Mouse (Mus musculus) activated CD4-positive, CD25-positive, alpha-beta regulatory T cell (primary cell): ENCODE results near the gene Prr13. TPM values are rescaled to one million over a fixed set of nuclear protein-coding genes. Genes with fewer than 3 reads are reported as not detected.

Experiments used
- polyA plus RNA-seq, 2 experiments: library from polyadenylated mRNA; unstranded; fragments of 100-300 nt; shearing (Covaris generic); gene quantifications; one replicate each; pipeline ENCODE4 v1.2.1; 2017

Gene Prr13
- 100 to 1,000 TPM; 479 to 749 TPM for polyA plus RNA-seq

GRCm38 (mm10) chr15:102458904-102459317, at the start of gene Prr13:
Prr13 (plus strand) TSS chr15:102459028.

GRCm38 (mm10) chr15:102445146-102445545, 13.7 kb upstream of the Prr13 start, which contains the start of gene Amhr2:
Amhr2 (plus strand) TSS chr15:102445367.

GRCm38 (mm10) chr15:102470183-102470604, 11.4 kb downstream of the Prr13 start, which contains the start of gene Pcbp2:
Pcbp2 (plus strand) TSS chr15:102470539.

GRCm38 (mm10) chr15:102503447-102503846, 44.6 kb downstream of the Prr13 start, which contains the start of gene Gm10337:
Gm10337 (plus strand) TSS chr15:102503722.

Other genes with a start within 250 kb of the Prr13 start
- 1,000 to 10,000 TPM in 1 of 2 experiments, 100 to 1,000 TPM in 1; 949 to 1,884 TPM for gene Itgb7, start 227.1 kb upstream of the Prr13 start, polyA plus RNA-seq
- 10 to 100 TPM; 28.5 to 42.8 TPM for gene Rarg, start 201.5 kb upstream of the Prr13 start, polyA plus RNA-seq
- gene Gm9918, start 188.5 kb upstream of the Prr13 start, polyA plus RNA-seq: not detected
- gene Mfsd5, start 179.6 kb upstream of the Prr13 start, polyA plus RNA-seq: 100 to 1,000 TPM; 108 to 122 TPM
- 1 to 10 TPM; 2.4 to 3.3 TPM for gene Espl1, start 162.8 kb upstream of the Prr13 start, polyA plus RNA-seq
- 100 to 1,000 TPM; 468 to 570 TPM for gene Pfdn5, start 132.9 kb upstream of the Prr13 start, polyA plus RNA-seq
- gene Myg1, start 127.3 kb upstream of the Prr13 start, polyA plus RNA-seq: 10 to 100 TPM; 87.6 to 90.3 TPM
- 10 to 100 TPM; 46.4 to 47.9 TPM for gene Aaas, start 108.3 kb upstream of the Prr13 start, polyA plus RNA-seq
- not detected for gene Sp7, start 91.8 kb upstream of the Prr13 start, polyA plus RNA-seq
- 10 to 100 TPM; 10.7 to 15.1 TPM for gene Sp1, start 52.9 kb upstream of the Prr13 start, polyA plus RNA-seq
- gene Amhr2, start 13.7 kb upstream of the Prr13 start, polyA plus RNA-seq: under 1 TPM in 1 of 2 experiments, not detected in 1; 0.49 TPM
- gene Pcbp2, start 11.5 kb downstream of the Prr13 start, polyA plus RNA-seq: 100 to 1,000 TPM in 1 of 2 experiments, 10 to 100 TPM in 1; 95.8 to 151 TPM
- gene Gm10337, start 44.7 kb downstream of the Prr13 start, polyA plus RNA-seq: 1 to 10 TPM in 1 of 2 experiments, not detected in 1; 1.5 TPM
- gene Map3k12, start 58.0 kb downstream of the Prr13 start, polyA plus RNA-seq: 1 to 10 TPM; 6.4 to 7.5 TPM
- 10 to 100 TPM; 44.3 to 51.1 TPM for gene Tarbp2, start 59.2 kb downstream of the Prr13 start, polyA plus RNA-seq
- gene Npff, start 65.9 kb downstream of the Prr13 start, polyA plus RNA-seq: 1 to 10 TPM; 4.6 to 5.3 TPM
- gene Gm28047, start 166.0 kb downstream of the Prr13 start, polyA plus RNA-seq: 1 to 10 TPM in 1 of 2 experiments, not detected in 1; 1.2 TPM
- gene Atf7, start 166.4 kb downstream of the Prr13 start, polyA plus RNA-seq: 10 to 100 TPM; 31.6 to 35.5 TPM
- gene Atp5g2, start 213.3 kb downstream of the Prr13 start, polyA plus RNA-seq: 10 to 100 TPM; 17.5 to 20.4 TPM